Mouse (Mus musculus) bone marrow macrophage, adult 2 months (primary cell): ENCODE data around the gene Rhot1. TPM values are rescaled to one million over a fixed set of nuclear protein-coding genes. Genes with fewer than 3 reads are reported as not detected.

Experiments
- H3K27ac ChIP-seq: 2 replicates; pipeline ENCODE4 v1.5.1; 2012; ENCODE audit warnings: low read depth, low read length; ENCODE audit not compliant: insufficient read depth
- H3K4me1 ChIP-seq: 2 replicates; pipeline ENCODE4 v1.6.1; 2012; ENCODE audit warnings: low read length; ENCODE audit not compliant: control insufficient read depth, insufficient read depth
- H3K4me3 ChIP-seq: 2 replicates; pipeline ENCODE4 v1.5.1; 2012; ENCODE audit warnings: mild to moderate bottlenecking, low read length, moderate library complexity; ENCODE audit not compliant: insufficient read depth
- CTCF ChIP-seq: IDR thresholded peaks from 2 replicates; pipeline ENCODE4 v1.5.1; 2012; ENCODE audit warnings: low read depth, mild to moderate bottlenecking, low read length, moderate library complexity
- POLR2A ChIP-seq: IDR thresholded peaks from 2 replicates; pipeline ENCODE4 v1.6.1; 2012; ENCODE audit warnings: mild to moderate bottlenecking, low read depth, low read length, borderline replicate concordance
- polyA plus RNA-seq: library from polyadenylated mRNA; stranded (reverse); fragments of >200 nt; gene quantifications from 2 replicates; pipeline ENCODE4 v1.2.4, GENCODE M21; 2012; ENCODE audit not compliant: missing spikeins, insufficient read depth, insufficient read length

The Rhot1 gene
- polyA plus RNA-seq, 1 experiment: 38.1 TPM

DNA sequence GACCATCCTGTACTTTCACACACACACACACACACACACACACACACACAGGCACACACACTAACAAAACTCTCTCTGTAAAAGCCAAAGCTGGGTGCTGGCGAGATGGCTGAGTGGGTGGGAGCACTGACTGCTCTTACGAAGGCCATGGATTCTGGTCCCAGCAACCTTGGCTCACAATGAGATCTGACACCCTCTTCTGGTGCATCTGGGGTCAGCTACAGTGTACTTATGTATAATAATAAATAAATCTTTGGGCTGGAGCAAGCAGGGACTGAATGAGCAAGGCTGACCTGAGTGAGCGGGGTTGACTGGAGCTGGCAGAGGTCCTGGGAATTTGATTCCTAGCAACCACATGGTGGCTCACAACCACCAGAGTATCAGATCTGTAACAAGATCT is 75.0 kb downstream of the Rhot1 start:
- H3K4me3 ChIP-seq: no peak overlapping the region
- no peaks in the 10 kb centered on the region for H3K4me1 ChIP-seq
- H3K27ac ChIP-seq: no peak overlapping the region
- TF ChIP-seq CTCF (no peak), POLR2A (no peak)

DNA sequence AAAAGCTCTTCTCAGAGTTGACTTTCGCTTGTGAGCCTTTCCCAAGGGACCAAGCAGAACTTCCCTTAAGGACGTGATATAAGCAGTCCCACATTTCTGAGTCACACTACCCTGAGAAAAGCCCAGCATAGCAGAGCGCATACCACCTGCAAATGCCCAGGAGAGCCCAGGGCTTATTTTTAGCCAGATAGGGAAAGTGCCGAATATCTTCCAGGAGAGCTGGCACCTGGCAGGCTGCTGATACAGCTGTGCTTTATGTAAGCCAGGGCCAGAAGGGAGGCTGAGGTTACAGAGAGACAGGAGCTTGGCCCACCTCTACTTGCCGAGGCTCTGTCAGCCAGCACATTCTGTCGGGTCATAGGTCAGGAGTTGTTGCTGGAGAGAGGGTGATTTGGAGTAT is 75.8 kb downstream of the Rhot1 start:
- Histone ChIP-seq H3K4me3 (no peak overlapping the region), H3K27ac (no peak overlapping the region), H3K4me1 (no peaks in the 10 kb centered on the region)
- TF ChIP-seq POLR2A (no peak), CTCF (no peak)

- Histone ChIP-seq H3K4me3 (no peak overlapping the region), H3K27ac (no peak overlapping the region), H3K4me1 (0 out of 2 replicates have a peak, but pooled peaks cover 2% of the 10 kb centered on the region)
- TF ChIP-seq POLR2A (no peak), CTCF (peak; percentile 88)
Observed at GRCm38 (mm10) chr11:80287150-80287549, 78.3 kb downstream of the Rhot1 start.

DNA sequence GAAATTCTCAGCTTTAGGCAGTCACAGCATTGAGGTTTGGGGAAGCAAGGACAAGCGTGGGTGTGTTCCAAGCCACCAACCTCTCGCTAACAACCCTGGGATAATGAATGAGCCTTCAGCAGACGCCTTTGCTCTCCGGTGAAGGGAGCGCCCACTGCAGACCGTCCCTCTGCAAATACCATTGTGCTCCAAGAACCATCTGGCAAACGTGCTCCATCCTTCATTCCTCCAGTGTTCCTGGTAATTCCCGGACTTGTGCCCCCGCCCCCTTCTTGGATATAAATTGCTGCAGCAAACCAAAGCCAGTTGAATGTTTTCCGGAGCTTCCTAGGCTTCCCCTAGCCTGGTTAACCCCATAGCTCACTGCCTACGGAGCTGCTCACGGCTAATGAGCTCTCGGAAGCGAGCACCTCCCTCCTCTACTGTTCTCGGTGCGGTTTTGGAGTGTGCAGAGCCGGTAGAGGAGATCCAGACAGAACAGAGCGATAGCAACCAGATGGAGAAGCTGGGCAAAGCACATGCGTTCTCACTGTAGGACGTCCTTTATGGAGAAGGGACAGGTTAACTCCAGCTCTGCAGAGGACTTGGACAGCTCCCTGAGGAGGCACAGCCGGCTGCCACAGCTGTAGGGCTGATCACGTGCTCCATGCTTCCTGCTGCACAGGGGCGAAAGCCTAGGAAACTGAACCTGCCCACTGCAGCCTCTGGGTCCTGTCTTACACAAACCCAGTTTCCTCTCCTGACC is 81.1 kb downstream of the Rhot1 start:
- Histone ChIP-seq H3K4me1 (0 out of 2 replicates have a peak, but pooled peaks cover 2% of the 10 kb centered on the region), H3K4me3 (no peak overlapping the region), H3K27ac (no peak overlapping the region)
- no peak for TF ChIP-seq POLR2A
- TF ChIP-seq CTCF: no peak

- H3K4me1 ChIP-seq: 0 out of 2 replicates have a peak, but pooled peaks cover 2% of the 10 kb centered on the region
- H3K27ac ChIP-seq: no peak overlapping the region
- no peak for TF ChIP-seq CTCF
- TF ChIP-seq POLR2A: no peak
- H3K4me3 ChIP-seq: no peak overlapping the region
Observed at GRCm38 (mm10) chr11:80291004-80291403, 82.2 kb downstream of the Rhot1 start.

GRCm38 (mm10) chr11:80292463-80292862 is 83.6 kb downstream of the Rhot1 start:
- TF ChIP-seq POLR2A (no peak), CTCF (no peak)
- Histone ChIP-seq H3K4me3 (no peak overlapping the region), H3K4me1 (0 out of 2 replicates have a peak, but pooled peaks cover 2% of the 10 kb centered on the region), H3K27ac (no peak overlapping the region)

DNA sequence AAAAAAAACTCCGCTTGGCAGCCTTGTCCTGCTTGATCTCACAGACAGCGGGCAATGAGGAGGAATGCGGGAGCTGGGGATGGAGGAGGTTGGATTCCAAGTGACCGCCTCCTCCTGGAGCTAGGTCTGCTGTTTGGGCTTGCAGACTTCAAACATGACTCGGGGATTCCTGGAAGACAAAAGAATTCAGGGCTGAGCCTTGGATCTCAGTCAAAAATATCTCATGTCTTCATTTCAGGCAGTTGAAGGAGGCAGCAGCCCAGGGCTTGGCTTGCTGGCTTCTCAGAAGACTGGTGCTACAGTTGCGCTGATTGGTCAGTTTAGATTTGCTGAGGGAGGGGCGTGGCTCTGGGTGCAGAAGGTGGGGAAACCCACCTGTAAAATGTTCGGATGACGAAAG is 86.2 kb downstream of the Rhot1 start:
- TF ChIP-seq POLR2A (no peak), CTCF (no peak)
- H3K27ac ChIP-seq: no peak overlapping the region
- no peak overlapping the region for H3K4me3 ChIP-seq
- 0 out of 2 replicates have a peak, but pooled peaks cover 2% of the 10 kb centered on the region for H3K4me1 ChIP-seq

GRCm38 (mm10) chr11:80295785-80296184 is 87.0 kb downstream of the Rhot1 start:
- Histone ChIP-seq H3K27ac (no peak overlapping the region), H3K4me3 (no peak overlapping the region), H3K4me1 (no peaks in the 10 kb centered on the region)
- TF ChIP-seq POLR2A (no peak), CTCF (no peak)

DNA sequence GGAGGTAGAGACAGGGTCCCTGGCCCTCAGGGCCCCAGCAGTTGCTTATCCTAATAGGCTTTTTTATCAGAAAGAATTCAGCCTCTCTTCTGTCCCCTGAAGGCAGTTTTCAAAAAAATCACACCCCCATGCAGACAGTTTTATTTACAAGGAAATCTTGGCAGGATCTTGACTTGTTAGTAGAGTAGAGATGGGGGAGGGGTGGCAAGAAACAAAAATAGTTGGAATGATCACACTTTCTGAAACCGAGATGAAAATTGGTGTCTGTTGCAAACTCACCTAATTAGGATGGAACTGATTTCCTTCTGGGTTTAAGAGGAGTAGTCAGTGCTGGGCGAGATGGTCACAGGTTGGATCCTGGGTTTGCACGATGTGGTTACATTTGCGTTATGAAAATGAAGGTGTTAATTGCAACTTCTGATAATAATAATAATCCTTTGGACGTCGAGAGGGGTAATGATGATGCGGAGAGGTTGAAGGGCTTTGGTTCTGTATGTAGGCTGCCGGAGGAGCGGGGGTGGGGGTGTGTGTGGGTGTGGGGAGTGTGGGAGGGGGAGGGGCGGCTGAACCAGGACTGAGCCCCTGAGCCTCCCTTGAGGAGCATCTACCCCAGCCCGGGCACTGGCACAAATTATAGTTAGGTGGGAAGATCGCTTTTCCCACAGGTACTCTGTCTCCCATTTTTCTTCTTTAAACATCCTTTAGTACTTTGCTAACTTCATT is 90.9 kb downstream of the Rhot1 start:
- H3K4me3 ChIP-seq: no peak overlapping the region
- TF ChIP-seq CTCF (no peak), POLR2A (no peak)
- H3K27ac ChIP-seq: no peak overlapping the region
- H3K4me1 ChIP-seq: no peaks in the 10 kb centered on the region

DNA sequence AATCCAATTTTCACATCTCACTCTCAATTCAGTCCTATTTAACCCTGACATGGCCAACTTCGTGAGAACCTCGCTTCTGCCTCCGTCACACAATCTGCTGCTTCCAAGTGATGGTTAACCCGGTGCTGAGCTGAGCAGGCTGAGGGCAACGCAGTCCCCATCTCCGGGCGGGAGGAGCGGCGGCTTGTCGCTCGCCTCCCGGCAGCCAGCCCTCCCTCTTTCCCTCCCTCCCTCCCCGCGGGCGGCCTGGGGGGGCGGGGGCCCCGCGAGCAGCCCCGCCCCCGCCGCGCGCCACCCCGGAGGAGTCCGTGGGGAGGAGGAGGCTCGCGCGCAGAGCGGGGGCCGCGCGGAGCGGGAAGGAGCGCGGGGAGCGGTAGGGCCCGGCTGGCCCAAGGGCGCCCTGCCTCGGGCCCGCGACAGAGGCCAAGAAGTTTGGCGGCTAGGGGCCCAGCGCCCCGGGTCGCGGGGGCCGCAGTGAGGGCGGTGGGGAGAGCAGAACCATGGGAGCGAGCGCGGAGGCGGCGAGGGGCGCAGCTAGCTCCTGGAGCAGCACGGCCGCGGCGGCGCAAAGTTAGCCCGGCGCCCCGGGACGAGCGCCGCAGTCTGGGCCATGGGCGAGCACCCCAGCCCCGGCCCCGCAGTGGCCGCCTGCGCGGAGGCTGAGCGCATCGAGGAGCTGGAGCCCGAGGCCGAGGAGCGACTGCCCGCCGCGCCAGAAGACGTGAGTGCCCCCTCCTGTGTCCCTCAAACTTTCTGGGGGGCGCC is 91.9 kb downstream of the Rhot1 start, which contains the start of gene Rhbdl3:
Gene Rhbdl3 (plus strand): TSS at position 362 of the 765 bp plus-strand sequence.
- Histone ChIP-seq H3K4me1 (no peaks in the 10 kb centered on the region), H3K4me3 (peak within 1 kb of the TSS; percentile 39), H3K27ac (no peak within 1 kb of the TSS)
- TF ChIP-seq POLR2A: no peak
- TF ChIP-seq CTCF: no peak
